Mouse (Mus musculus) cerebellum, adult 2 months (tissue): Measurements from ENCODE around the gene Phospho1. TPM values are rescaled to one million over a fixed set of nuclear protein-coding genes. Genes with fewer than 3 reads are reported as not detected.

Experiments used
- DNase-seq, 2 experiments: peaks; one replicate each; pipeline ENCODE4 v3.0.0; 2021
- H3K27ac ChIP-seq: fragments of 200-500 bp; 2 replicates; pipeline ENCODE4 v1.5.1; 2012; ENCODE audit warnings: low read length, control low read depth, inconsistent platforms; ENCODE audit not compliant: insufficient read depth
- H3K27me3 ChIP-seq: fragments of 200-500 bp; 2 replicates; pipeline ENCODE4 v1.6.1; 2012; ENCODE audit warnings: inconsistent platforms, mild to moderate bottlenecking, low read length, moderate library complexity; ENCODE audit not compliant: control insufficient read depth, insufficient read depth
- H3K4me1 ChIP-seq: fragments of 200-500 bp; 2 replicates; pipeline ENCODE4 v1.6.1; 2011; ENCODE audit warnings: low read length; ENCODE audit not compliant: control insufficient read depth, insufficient read depth
- H3K4me3 ChIP-seq: fragments of 200-500 bp; replicated peaks from 2 replicates; pipeline ENCODE3; 2011; ENCODE audit warnings: mild to moderate bottlenecking, low read depth, low read length, control low read depth; ENCODE audit not compliant: insufficient read depth
- CTCF ChIP-seq: fragments of 200-500 bp; IDR thresholded peaks from 2 replicates; pipeline ENCODE4 v1.5.1; 2011; ENCODE audit warnings: low read depth, mild to moderate bottlenecking, control low read depth, low read length, moderate library complexity, borderline replicate concordance; ENCODE audit not compliant: insufficient read depth
- POLR2A ChIP-seq: fragments of 200-500 bp; IDR thresholded peaks from 2 replicates; pipeline ENCODE4 v1.6.1; 2011; ENCODE audit warnings: low read length, control low read depth, borderline replicate concordance; ENCODE audit not compliant: insufficient read depth
- WGBS: fragments of 180-500 bp; shearing (Covaris S2); methylation state at CpG from one replicate; pipeline ENCODE4 v1.1.7; 2018; 5-methylcytosine and 5-hydroxymethylcytosine counted together
- polyA plus RNA-seq: library from polyadenylated mRNA; depleted of rRNA; stranded (reverse); fragments of >200 nt; gene quantifications from 2 replicates; pipeline ENCODE4 v1.2.3, GENCODE M21; 2012

Phospho1 gene
- polyA plus RNA-seq, 1 experiment = 122 TPM

- no peak overlapping the region for H3K27ac ChIP-seq
- DNase-seq = no peak
- 28% methylated on average over 3 of the region's 3 CpGs for WGBS
- H3K4me3 ChIP-seq = no peak overlapping the region
- no peaks in the 10 kb centered on the region; the same call in 1 of the 2 replicates for H3K4me1 ChIP-seq
- TF ChIP-seq POLR2A (no peak), CTCF (no peak)
- H3K27me3 ChIP-seq = no peaks in the 10 kb centered on the region
Measured at GRCm38 (mm10) chr11:95805527-95805926, 18.8 kb upstream of the Phospho1 start.

- no peak for DNase-seq
- H3K4me1 ChIP-seq = no peaks in the 10 kb centered on the region; the same call in 1 of the 2 replicates
- TF ChIP-seq CTCF (no peak), POLR2A (no peak)
- no peak overlapping the region for H3K27ac ChIP-seq
- no peaks in the 10 kb centered on the region for H3K27me3 ChIP-seq
- H3K4me3 ChIP-seq = no peak overlapping the region
- 97% methylated on average over 5 of the region's 5 CpGs for WGBS
Measured at GRCm38 (mm10) chr11:95807884-95808283, 16.4 kb upstream of the Phospho1 start.

GRCm38 (mm10) chr11:95808448-95809011 lies 15.8 kb upstream of the Phospho1 start:
- no peak for DNase-seq
- H3K4me1 ChIP-seq = no peaks in the 10 kb centered on the region; the same call in 1 of the 2 replicates
- no peak for TF ChIP-seq POLR2A
- TF ChIP-seq CTCF = no peak
- H3K27me3 ChIP-seq = no peaks in the 10 kb centered on the region
- 58% methylated on average over 5 of the region's 5 CpGs for WGBS
- no peak overlapping the region for H3K4me3 ChIP-seq
- no peak overlapping the region for H3K27ac ChIP-seq

GRCm38 (mm10) chr11:95809603-95810002 lies 14.7 kb upstream of the Phospho1 start:
- 26% methylated on average over 5 of the region's 5 CpGs for WGBS

GRCm38 (mm10) chr11:95810828-95811227 lies 13.5 kb upstream of the Phospho1 start:
- Histone ChIP-seq H3K27me3 (no peaks in the 10 kb centered on the region), H3K4me3 (no peak overlapping the region), H3K27ac (no peak overlapping the region), H3K4me1 (no peaks in the 10 kb centered on the region)
- DNase-seq = no peak
- 50% methylated on average over 7 of the region's 7 CpGs for WGBS
- TF ChIP-seq POLR2A = no peak
- no peak for TF ChIP-seq CTCF

More at GRCm38 (mm10) chr11:95809603-95810002, 14.7 kb upstream of the Phospho1 start:
- no peak for TF ChIP-seq POLR2A
- TF ChIP-seq CTCF = no peak
- DNase-seq = no peak
- Histone ChIP-seq H3K4me1 (no peaks in the 10 kb centered on the region; the same call in 1 of the 2 replicates), H3K27me3 (no peaks in the 10 kb centered on the region), H3K4me3 (no peak overlapping the region), H3K27ac (no peak overlapping the region)

GRCm38 (mm10) chr11:95811741-95812140 lies 12.6 kb upstream of the Phospho1 start:
- H3K27me3 ChIP-seq = no peaks in the 10 kb centered on the region
- TF ChIP-seq POLR2A (no peak), CTCF (no peak)
- WGBS = 77% methylated on average over 6 of the region's 6 CpGs
- H3K4me3 ChIP-seq = no peak overlapping the region
- no peaks in the 10 kb centered on the region for H3K4me1 ChIP-seq
- H3K27ac ChIP-seq = no peak overlapping the region
- DNase-seq = no peak

- Histone ChIP-seq H3K4me1 (no peaks in the 10 kb centered on the region), H3K27me3 (no peaks in the 10 kb centered on the region), H3K4me3 (no peak overlapping the region), H3K27ac (no peak overlapping the region)
- no peak for TF ChIP-seq POLR2A
- 56% methylated on average over 4 of the region's 4 CpGs for WGBS
- DNase-seq = no peak
Measured at GRCm38 (mm10) chr11:95812224-95812623, 12.1 kb upstream of the Phospho1 start.

- H3K27ac ChIP-seq = no peak overlapping the region
- 97% methylated on average over 2 of the region's 2 CpGs for WGBS
- TF ChIP-seq CTCF (no peak), POLR2A (no peak)
Measured at GRCm38 (mm10) chr11:95814101-95814500, 10.2 kb upstream of the Phospho1 start.

More at GRCm38 (mm10) chr11:95814101-95814500, 10.2 kb upstream of the Phospho1 start:
- no peaks in the 10 kb centered on the region for H3K4me1 ChIP-seq
- H3K27me3 ChIP-seq = no peaks in the 10 kb centered on the region
- no peak overlapping the region for H3K4me3 ChIP-seq
- no peak for DNase-seq
